ENCODE assay signal across 8 mouse cellular contexts in the genomic region with DNA sequence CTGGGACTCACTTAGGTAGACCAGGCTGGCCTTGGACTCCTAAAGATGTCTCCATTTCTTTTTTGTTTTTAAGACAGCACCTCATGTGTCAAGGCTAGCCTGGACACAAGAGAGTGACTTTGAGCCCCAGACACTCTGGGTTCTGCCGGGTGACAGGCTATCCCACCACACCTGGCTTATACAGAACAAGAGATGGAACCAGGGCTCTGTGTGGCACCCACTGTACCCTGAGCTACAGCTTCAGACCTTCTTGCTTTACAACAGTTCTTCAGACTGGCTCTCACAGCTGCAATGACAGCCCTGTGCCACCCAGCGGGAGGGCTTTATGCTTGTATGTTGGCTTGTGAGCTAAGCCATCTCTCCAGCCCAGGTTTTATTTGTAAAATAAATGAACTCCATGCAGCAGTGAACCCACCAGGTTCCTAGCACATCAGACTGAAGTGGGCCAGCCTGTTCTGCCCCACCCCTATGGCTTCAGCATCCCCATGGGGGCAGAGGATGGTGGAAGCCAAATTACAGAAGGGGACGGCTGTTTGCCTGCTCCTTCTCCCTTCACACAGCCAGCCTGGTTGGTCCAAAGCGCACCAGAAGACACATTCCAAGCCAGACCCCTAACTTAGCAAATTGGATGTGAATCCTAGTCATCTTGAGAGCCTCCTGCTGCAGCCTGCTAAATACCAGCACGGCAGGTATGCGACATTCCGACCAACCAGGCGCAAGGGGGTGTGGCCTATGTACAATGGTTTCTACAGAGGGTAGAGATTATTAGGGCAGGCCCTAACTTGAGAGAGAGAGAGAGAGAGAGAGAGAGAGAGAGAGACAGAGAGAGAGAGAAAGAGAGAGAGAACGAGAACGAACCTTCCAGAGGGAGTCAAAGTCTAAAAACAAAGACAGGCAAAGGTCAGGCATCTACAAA. TPM values are rescaled to one million over a fixed set of nuclear protein-coding genes. Genes with fewer than 3 reads are reported as not detected.
DNase-seq lines count a peak whose midpoint lies in the region; ATAC-seq and TF ChIP-seq lines count a peak whose summit lies in the region.

No protein-coding gene starts in this region.

- H3K4me3 ChIP-seq in heart, embryonic 14.5 days (ENCODE audit: control insufficient read depth in 1 of 2, insufficient read depth in 1 of 2, low read depth in 1 of 2, low read length in 2 of 2) = no peak overlapping the region
- H3K4me3 ChIP-seq in forebrain, embryonic 16.5 days (replicated peaks; ENCODE audit: low read length) = no peak overlapping the region
- H3K4me3 ChIP-seq in midbrain, embryonic 12.5 days = no peak overlapping the region
- H3K4me3 ChIP-seq in liver, postnatal 0 days (ENCODE audit: low read depth, low read length) = no peak overlapping the region

- TF ChIP-seq CTCF in liver, postnatal 0 days (IDR thresholded peaks at IDR 0.05; ENCODE audit: low read depth) = no peak

- no peak for ATAC-seq in heart, embryonic 14.5 days (ENCODE audit: insufficient number of reproducible peaks, insufficient read depth, low FRiP score, low read depth)
- peak; percentile 24; the same call in 1 of the 2 replicates for ATAC-seq in forebrain, embryonic 16.5 days
- ATAC-seq in midbrain, embryonic 12.5 days (ENCODE audit: low FRiP score, low read depth) = 0 out of 2 replicates have a peak, but pooled peaks have one; percentile 20
- ATAC-seq in liver, postnatal 0 days = no peak

- DNase-seq in heart, postnatal 14 days = no peak
- DNase-seq in R1 (ENCODE audit: low read depth, low spot score) = peak; percentile 86
- DNase-seq in left cerebral cortex, postnatal 4 days = no peak
- DNase-seq in adrenal gland, adult 8-10 months = no peak
- no peak for DNase-seq in liver, postnatal 0 days

- no peak overlapping the region for H3K4me2 ChIP-seq in heart, embryonic 14.5 days (ENCODE audit: low read length)
- no peak overlapping the region for H3K4me2 ChIP-seq in forebrain, embryonic 16.5 days (ENCODE audit: low read length)
- no peak overlapping the region for H3K4me2 ChIP-seq in midbrain, embryonic 12.5 days (replicated peaks)
- H3K4me2 ChIP-seq in liver, postnatal 0 days (ENCODE audit: low read depth, low read length) = no peak overlapping the region

- peaks cover 23 to 39% of the 10 kb centered on the region in 2 experiments for H3K4me1 ChIP-seq in heart, embryonic 14.5 days (ENCODE audit: control insufficient read depth in 2 of 2, insufficient read depth in 2 of 2, low read length in 2 of 2)
- H3K4me1 ChIP-seq in forebrain, embryonic 16.5 days (replicated peaks; ENCODE audit: control insufficient read depth, insufficient read depth, low read length) = peaks cover 22% of the 10 kb centered on the region
- H3K4me1 ChIP-seq in midbrain, embryonic 12.5 days = peaks cover 25% of the 10 kb centered on the region
- peaks cover 2% of the 10 kb centered on the region; the same call in 1 of the 2 replicates for H3K4me1 ChIP-seq in liver, postnatal 0 days (ENCODE audit: insufficient read depth)

- TF ChIP-seq EP300 in liver, postnatal 0 days (IDR thresholded peaks at IDR 0.05; ENCODE audit: low read depth) = no peak

- H3K9me3 ChIP-seq in heart, embryonic 14.5 days (ENCODE audit: control insufficient read depth, low read length) = no peaks in the 10 kb centered on the region
- H3K9me3 ChIP-seq in forebrain, embryonic 16.5 days (ENCODE audit: control insufficient read depth, low read length) = no peaks in the 10 kb centered on the region
- no peaks in the 10 kb centered on the region for H3K9me3 ChIP-seq in midbrain, embryonic 12.5 days
- no peaks in the 10 kb centered on the region for H3K9me3 ChIP-seq in liver, postnatal 0 days (ENCODE audit: low read length)

- no peaks in the 10 kb centered on the region for H3K27me3 ChIP-seq in heart, embryonic 14.5 days (ENCODE audit: control insufficient read depth, insufficient read depth, low read length)
- H3K27me3 ChIP-seq in forebrain, embryonic 16.5 days (replicated peaks; ENCODE audit: control insufficient read depth, insufficient read depth, low read length) = no peaks in the 10 kb centered on the region
- H3K27me3 ChIP-seq in midbrain, embryonic 12.5 days = no peaks in the 10 kb centered on the region
- no peaks in the 10 kb centered on the region for H3K27me3 ChIP-seq in liver, postnatal 0 days (ENCODE audit: insufficient read depth, low read length)

- H3K36me3 ChIP-seq in heart, embryonic 14.5 days (ENCODE audit: control insufficient read depth, insufficient read depth, low read length) = peaks cover 87% of the 10 kb centered on the region
- H3K36me3 ChIP-seq in forebrain, embryonic 16.5 days (ENCODE audit: control insufficient read depth, insufficient read depth) = peaks cover 25% of the 10 kb centered on the region
- peaks cover 92% of the 10 kb centered on the region for H3K36me3 ChIP-seq in midbrain, embryonic 12.5 days
- peaks cover 67% of the 10 kb centered on the region for H3K36me3 ChIP-seq in liver, postnatal 0 days (replicated peaks; ENCODE audit: insufficient read depth, low read length)

- no peak overlapping the region for H3K9ac ChIP-seq in heart, embryonic 14.5 days (ENCODE audit: low read length)
- peak overlapping the region; percentile 27 for H3K9ac ChIP-seq in forebrain, embryonic 16.5 days (replicated peaks; ENCODE audit: low read depth, low read length)
- H3K9ac ChIP-seq in midbrain, embryonic 12.5 days (replicated peaks) = no peak overlapping the region
- H3K9ac ChIP-seq in liver, postnatal 0 days (replicated peaks) = no peak overlapping the region

- H3K27ac ChIP-seq in heart, embryonic 14.5 days (replicated peaks in 1 of 2; ENCODE audit: control insufficient read depth in 1 of 2, insufficient read depth in 1 of 2, low read depth in 2 of 2, low read length in 2 of 2) = peak overlapping the region; percentile 12 to 66; a peak in 3 of 4 replicates
- peak overlapping the region; percentile 81 for H3K27ac ChIP-seq in forebrain, embryonic 16.5 days (ENCODE audit: low read length)
- peak overlapping the region; percentile 84 for H3K27ac ChIP-seq in midbrain, embryonic 12.5 days (replicated peaks)
- no peak overlapping the region for H3K27ac ChIP-seq in liver, postnatal 0 days (ENCODE audit: low read depth)

- intact Hi-C loops in heart, postnatal 14 days (cut with DNase I) = loop anchor here (1.0 to 5.0 kb wide), 3 partner anchors 54 to 299 kb away; no protein-coding TSS in a partner anchor
- intact Hi-C loops in left cerebral cortex, postnatal 4 days (cut with DNase I) = loop anchor here (5.0 kb wide), 1 partner anchor 109 kb away; no protein-coding TSS in a partner anchor

- WGBS in heart, embryonic 14.5 days = 44% methylated on average over 10 of the region's 10 CpGs
- WGBS in forebrain, embryonic 16.5 days = 25% methylated on average over 10 of the region's 10 CpGs
- 41% methylated on average over 10 of the region's 10 CpGs for WGBS in midbrain, embryonic 12.5 days
- WGBS in liver, postnatal 0 days (ENCODE audit: insufficient replicate concordance) = 64% methylated on average over 10 of the region's 10 CpGs

RNA-seq across cellular contexts. Expression of a gene that starts 48.9 kb away (rescaled TPM):
- 28.1 and 31.0 TPM in 2 replicates for polyA plus RNA-seq in heart, embryonic 14.5 days (2014; fragmentation: Nextera tagmentation; extraction: Ambion mirVana)
- 10 to 100 TPM; 75.6 to 83.8 TPM for total RNA-seq in heart, postnatal 14 days (2021)
- polyA plus RNA-seq in forebrain, embryonic 16.5 days (2015; fragmentation: Nextera tagmentation; extraction: Ambion mirVana) = 34.8 and 40.4 TPM in 2 replicates
- 61.1 and 64.1 TPM in 2 replicates for polyA plus RNA-seq in midbrain, embryonic 12.5 days (2016; fragmentation: Nextera tagmentation; extraction: Ambion mirVana)
- total RNA-seq in left cerebral cortex, postnatal 4 days (2021) = 100 to 1,000 TPM; 232 to 250 TPM
- 100 to 1,000 TPM in 1 of 4 experiments, 10 to 100 TPM in 3; 75.1 to 117 (median 96.9) TPM for total RNA-seq in adrenal gland, adult 8-10 months (2022)
- polyA plus RNA-seq in liver, postnatal 0 days (2015; fragmentation: Nextera tagmentation; extraction: Ambion mirVana) = 2.9 and 4.0 TPM in 2 replicates

Comparison
In these comparisons a context has a peak if more than half of its experiments do, and no peak if none do; other contexts are left out.
1. ATAC-seq: peak in forebrain, embryonic 16.5 days (single experiment) and midbrain, embryonic 12.5 days (single experiment); none in heart, embryonic 14.5 days (single experiment) and liver, postnatal 0 days (single experiment).